Mouse (Mus musculus) heart, postnatal 0 days (tissue): ENCODE measurements around the gene Gsk3a.

Source experiments
- CTCF ChIP-seq: IDR thresholded peaks from 2 replicates; pipeline ENCODE4 v1.5.1; 2016; ENCODE audit warnings: antibody characterized with exemption, control low read depth, low read depth
- EP300 ChIP-seq: IDR thresholded peaks from 2 replicates; pipeline ENCODE4 v1.6.1; 2016; ENCODE audit warnings: antibody characterized with exemption, low read depth

DNA sequence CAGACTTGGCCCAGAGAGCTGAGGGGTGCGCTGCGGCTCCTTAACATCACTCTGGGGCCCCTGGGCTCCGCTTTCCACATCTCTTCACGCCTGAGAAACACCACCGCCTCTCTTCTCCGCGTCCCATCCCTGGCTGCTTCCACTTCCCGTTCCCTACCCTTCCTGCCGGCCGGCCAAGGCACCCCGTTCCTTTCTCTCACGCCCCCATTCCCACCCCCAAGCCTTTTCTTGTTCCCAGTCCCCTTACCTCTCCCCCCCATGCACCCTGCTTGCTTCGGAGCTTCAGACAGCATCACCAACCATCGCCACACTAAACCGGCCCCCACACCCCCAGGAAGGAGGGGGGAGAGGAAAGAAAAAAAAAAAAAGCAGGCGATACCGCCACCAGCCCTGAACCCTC lies 59.3 kb downstream of the Gsk3a start:
- no peak for TF ChIP-seq CTCF
- TF ChIP-seq EP300 = no peak
